Mouse (Mus musculus) small intestine, adult 2 months (tissue): ENCODE measurements around the gene Def8.

Source experiments
- CTCF ChIP-seq: fragments of 200-500 bp; IDR thresholded peaks from 2 replicates; pipeline ENCODE4 v1.5.1; 2012; ENCODE audit warnings: low read depth, mild to moderate bottlenecking, control low read depth, inconsistent platforms, low read length, moderate library complexity, mixed read lengths; ENCODE audit not compliant: insufficient replicate concordance, insufficient read length; ENCODE audit errors: extremely low read depth
- POLR2A ChIP-seq: fragments of 200-500 bp; IDR thresholded peaks from 2 replicates; pipeline ENCODE4 v1.6.1; 2012; ENCODE audit warnings: low read depth, mild to moderate bottlenecking, control low read depth, inconsistent platforms, low read length, moderate library complexity

DNA sequence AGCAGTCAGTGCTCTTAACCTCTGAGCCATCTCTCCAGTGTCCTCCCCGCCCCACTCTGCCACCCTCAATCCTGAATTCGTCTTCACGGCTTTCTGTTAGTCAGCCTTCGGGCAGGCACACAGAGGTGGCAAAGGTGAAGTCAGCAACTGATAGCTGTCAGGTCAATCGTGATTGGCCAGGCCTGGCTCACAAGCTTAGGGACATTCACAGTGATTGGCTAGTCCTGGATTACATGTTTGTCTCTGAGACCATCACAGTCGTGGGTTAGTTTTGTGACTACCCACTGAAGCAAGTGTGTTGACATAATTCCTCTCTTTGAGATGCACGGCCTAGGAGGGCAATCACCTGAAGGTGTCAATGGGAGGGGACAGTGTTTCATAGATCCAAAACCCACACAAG is 30.0 kb downstream of the Def8 start:
- TF ChIP-seq CTCF: no peak
- no peak for TF ChIP-seq POLR2A
